Mouse (Mus musculus) heart, adult 18-20 months (tissue): ENCODE data around the gene Gm11563. TPM values are rescaled to one million over a fixed set of nuclear protein-coding genes. Genes with fewer than 3 reads are reported as not detected.
"Not testable (repeated sequence)": the region's sequence is repeated elsewhere in the genome, so short reads cannot be mapped to it uniquely, and the experiment has no call there.

Experiments used
- DNase-seq, 2 experiments: peaks; one replicate each; pipeline ENCODE4 v3.0.0; 2021 to 2022; ENCODE audit warnings: mixed read lengths in 1 of 2
- long read RNA-seq, 2 experiments: library from polyadenylated mRNA; stranded (forward); transcript quantifications; one replicate each; pipeline ENCODE4 v2.0.0; 2021
- total RNA-seq, 2 experiments: library from RNA; stranded (reverse); gene quantifications; 2 replicates each; pipeline ENCODE4 v1.2.3; 2021

Gm11563 gene
- not detected for total RNA-seq
- long read RNA-seq, experiment 1 = 0 reads
- long read RNA-seq, experiment 2 = 0 reads

DNA sequence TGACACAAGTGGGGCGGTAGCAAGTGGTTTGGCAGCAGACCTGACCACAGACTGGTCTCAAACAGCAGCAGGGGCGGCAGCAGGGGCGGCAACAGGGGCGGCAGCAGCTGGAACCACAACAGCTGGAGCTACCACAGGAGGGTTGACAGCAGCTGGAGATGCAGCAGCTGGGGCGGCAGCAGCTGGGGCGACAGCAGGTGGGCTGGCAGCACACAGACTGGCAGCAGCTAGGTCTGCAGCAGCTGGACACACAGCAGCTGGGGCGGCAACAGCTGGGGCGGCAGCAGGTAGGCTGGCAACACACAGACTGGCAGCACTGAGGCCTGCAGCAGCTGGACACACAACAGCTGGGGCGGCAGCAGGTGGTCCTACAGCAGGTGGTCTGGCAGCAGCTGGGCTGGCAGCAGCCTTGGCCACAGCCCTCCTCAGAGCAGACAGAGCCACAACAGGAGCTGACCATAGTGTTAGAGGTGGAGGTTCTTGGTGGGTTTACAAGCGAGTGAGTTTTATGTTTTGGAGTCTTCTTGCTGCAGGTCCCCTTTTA lies at the start of gene Gm11563:
TSS of gene Gm11563 (minus strand) at position 494 of the 544 bp plus-strand sequence.
- not testable (repeated sequence) for DNase-seq

DNA sequence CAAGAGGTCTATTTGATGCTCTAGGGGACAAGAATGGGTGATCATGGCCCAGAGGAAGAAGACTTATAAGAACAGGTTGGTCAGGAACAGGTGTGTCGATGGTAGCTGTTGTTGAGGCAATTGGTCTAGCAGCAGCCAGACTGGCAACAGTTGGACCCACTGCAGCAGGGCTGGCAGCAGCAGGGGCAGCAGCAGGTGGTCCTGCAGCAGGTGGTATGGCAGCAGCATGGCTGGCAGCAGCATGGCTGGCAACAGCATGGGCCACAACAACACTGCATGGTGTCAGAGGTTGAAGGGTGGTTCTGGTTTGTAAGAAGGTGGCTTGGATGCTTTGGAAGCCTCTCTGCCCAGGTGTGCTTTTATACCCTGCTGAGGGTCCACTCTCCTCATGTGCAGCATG lies 31.7 kb upstream of the Gm11563 start, which contains the start of gene Gm14190:
TSS of gene Gm14190 (minus strand) at position 278 of the 400 bp plus-strand sequence.
- no peak for DNase-seq

DNA sequence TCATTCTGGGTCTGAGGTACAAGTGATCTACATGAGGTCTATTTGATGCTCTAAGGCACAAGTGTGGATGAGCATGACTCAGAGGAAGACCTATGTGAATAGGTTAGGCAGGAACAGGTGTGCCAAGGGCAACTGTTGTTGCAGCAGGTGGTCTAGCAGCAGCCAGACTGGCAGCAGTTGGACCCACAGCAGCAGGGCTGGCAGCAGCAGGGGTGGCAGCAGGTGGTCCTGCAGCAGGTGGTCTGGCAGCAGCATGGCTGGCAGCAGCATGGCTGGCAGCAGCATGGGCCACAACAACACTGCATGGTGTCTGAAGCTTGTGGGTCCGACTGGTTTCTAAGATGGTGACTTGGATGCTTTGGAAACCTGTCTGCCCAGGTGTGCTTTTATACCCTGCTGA lies 26.5 kb upstream of the Gm11563 start:
- not testable (repeated sequence) for DNase-seq

DNA sequence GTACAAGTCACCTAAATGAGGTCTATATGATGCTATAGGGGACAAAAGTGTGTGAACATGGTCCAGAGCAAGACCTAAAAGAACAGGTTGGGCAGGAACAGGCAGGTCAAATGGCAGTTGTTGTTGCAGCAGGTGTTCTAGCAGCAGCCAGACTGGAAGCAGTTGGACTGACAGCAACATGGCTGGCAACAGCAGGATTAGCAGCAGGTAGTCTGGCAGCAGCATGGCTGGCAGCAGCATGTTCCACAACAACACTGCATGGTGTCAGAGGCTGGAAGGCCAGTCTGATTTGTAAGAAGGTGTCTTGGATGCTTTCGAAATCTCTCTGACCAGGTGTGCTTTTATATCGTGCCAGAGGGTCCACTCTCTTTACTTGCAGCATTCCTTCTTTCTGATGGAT lies 24.7 kb upstream of the Gm11563 start:
- DNase-seq = no peak

DNA sequence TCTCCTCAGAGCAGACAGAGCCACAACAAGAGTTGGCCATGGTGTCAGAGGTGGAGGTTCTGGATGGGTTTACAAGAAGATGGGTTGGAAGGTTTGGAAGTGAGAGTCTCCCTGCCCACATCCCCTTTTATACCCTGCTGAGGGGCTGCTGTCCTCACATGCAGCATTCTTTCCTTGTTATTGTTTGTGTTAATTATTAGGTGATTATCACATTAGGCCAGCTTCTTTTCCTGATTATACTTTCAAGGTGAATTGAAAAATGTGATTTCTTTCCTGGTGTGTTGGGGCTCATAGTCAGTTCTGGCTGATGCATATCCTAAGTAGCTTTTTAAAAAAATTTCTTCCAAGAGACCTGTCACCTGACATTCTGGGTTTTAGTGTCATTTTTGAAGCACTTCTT lies 7.1 kb upstream of the Gm11563 start, which contains the start of gene Krtap4-6:
TSS of gene Krtap4-6 (minus strand) at position 101 of the 400 bp plus-strand sequence.
- no peak for DNase-seq

DNA sequence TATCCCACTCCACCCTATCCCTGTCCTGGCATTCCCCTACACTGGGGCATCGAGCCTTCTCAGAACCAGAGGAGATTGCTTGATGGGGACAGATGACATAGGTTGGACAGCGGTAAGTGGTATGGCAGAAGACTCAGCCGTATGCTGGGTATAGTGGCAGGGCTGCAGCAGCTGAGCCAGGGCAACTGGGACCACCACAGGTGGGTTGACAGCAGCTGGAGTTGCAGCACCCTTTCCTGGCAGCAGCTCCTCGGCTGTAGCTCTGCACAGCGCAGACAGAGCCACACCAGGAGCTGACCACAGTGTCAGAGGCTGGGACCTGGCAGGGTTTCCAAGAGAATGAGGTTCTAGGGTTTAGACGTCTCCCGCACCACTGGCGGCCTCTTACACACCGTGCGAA lies 4.0 kb upstream of the Gm11563 start:
- no peak for DNase-seq

DNA sequence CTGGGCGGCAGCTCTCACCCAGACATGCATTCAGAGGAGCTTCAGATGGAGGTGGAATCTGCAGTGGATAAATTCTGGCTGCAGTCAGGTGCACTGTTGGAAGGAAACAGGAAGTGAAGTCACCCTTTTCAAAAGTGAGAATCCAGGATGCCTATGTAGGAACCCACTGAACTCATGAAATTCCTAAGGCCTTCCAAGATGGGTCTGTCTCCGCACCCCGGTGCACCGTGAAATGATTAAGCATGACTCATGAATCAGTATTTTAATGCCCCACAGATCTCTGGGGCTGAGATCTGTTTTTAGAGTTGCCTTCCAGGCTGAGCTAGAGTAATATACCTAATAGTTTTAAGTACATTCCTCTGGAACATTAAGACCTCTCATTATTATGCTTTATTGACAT lies 496 bp upstream of the Gm11563 start:
- DNase-seq = no peak

DNA sequence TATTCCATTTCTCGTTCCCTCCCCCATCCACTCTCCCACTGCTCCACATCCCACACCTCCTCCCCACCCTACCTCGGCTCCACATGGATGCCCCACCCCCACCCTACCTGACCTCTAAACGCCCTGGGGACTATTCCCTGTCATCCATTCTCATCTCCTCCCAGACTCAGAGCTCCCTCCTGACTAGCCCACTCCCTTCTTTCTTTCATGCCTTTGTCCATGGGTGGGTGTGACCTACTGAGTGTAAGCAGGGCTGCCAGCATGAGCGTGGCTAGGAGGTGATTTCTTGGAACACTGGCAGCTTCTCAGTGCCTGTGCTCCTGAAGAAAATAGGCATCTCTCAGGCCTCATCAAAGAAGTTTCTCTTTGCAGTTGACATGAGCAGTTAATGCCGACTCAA lies 1.7 kb downstream of the Gm11563 start:
- DNase-seq = no peak

DNA sequence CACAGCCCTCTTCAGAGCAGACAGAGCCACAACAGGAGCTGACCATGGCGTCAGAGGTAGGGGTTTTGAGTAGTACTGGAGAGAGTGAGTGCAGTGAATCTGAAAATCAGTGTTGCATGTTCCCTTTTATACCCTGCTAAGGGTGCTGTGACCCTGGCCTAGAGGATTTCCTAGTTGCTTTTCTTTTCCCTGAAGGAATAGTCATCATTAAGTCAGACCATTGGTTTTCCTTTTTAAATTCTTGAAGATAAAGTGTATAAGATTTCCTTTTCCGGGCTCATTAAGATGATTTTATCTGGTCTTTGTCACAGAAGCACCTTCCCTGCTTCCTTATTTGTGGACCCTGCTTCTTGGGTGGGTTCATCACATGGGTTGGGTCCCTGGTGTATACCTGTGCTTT lies 8.6 kb downstream of the Gm11563 start, which contains the start of gene Gm11555:
TSS of gene Gm11555 (minus strand) at position 101 of the 400 bp plus-strand sequence.
- no peak for DNase-seq

DNA sequence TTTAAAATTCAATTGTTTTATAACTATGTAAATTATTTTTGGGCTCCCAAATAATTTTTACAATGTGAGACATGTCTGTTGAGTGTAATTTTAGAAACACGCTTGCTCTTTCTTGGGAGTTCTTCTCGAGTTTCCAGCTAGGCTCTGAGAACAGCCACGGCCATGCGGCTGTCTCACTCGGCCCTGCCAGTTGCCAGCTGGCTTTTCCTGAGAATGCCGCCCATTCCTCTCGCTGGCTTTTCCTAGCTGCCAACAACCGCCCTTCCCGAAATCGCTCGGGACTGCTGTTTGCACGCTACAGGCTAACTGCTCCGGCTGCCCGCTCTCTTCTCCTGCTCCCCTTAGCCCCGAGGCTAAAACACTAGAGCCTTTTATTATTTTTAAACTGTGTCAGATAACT lies 12.3 kb downstream of the Gm11563 start:
- DNase-seq = no peak

DNA sequence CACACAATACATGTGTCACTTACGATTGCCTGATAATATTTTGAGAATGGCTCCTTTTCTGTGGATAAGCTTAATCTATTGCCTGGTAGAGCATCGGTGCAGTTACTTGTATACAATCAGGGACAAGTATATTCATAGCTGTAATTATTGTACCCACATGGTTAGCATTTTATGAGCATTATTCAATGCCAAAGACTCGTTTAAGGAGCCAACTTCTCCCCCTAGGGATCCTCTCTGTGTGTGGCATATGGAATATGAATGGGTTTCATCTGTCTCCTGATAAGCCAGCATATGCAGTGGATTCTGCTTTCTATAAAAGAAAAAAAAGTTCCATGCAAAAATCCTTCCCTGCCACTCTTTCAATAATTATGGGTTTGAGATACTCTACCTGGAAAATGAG lies 14.4 kb downstream of the Gm11563 start:
- DNase-seq = no peak

DNA sequence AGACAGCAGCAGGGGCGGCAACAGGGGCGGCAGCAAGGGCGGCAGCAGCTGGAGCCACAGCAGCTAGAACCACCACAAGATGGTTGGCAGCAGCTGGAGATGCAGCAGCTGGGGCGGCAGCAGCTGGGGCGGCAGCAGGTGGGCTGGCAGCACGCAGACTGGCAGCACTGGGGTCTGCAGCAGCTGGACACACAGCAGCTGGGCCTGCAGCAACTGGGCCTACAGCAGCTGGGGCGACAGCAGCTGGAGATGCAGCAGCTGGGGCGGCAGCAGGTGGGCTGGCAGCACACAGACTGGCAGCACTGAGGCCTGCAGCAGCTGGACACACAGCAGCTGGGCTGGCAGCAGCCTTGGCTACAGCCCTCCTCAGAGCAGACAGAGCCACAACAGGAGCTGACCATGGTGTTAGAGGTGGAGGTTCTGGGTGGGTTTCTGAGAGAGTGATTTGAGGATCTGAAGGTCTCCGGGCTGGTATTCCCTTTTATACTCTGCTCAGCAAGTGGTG lies 15.1 kb downstream of the Gm11563 start, which contains the start of gene Krtap4-7:
TSS of gene Krtap4-7 (minus strand) at position 455 of the 505 bp plus-strand sequence.
- not testable (repeated sequence) for DNase-seq

DNA sequence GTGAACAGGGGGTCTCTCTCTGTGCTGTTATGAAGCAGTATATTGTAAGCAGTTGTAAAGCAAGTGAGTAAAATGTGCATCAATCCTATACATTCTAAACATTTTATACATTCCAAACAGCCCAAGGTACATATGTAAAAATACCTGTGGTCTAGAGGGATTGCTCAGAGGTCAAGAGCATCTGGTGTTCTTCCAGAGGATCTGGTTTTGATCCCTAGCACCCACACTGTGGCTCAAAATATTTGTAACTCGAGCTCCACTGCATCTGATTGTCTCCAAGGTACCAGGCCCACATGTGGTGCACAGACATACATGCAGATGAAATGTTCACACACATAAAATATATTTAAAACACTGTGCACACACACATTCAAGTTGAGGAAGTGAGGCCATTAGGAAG lies 17.8 kb downstream of the Gm11563 start:
- no peak for DNase-seq

DNA sequence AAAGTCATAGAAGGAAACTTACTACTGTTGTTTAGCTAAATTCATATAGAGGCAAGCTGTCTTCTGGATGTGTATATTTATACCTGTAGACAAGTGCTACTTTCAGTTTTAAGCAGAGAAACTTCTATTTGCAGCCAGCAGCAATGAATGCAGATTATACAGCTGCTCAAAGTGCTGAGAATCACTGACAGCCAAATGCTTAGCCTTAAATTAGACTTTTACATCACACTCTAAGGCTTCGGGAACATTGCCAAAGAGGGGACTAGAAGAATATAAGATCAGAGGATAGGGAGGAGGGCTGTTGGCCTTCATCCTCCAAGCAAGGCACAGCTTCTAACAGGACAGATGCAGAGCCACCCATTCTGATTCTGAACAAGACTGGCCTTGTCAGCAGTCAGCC lies 21.7 kb downstream of the Gm11563 start:
- no peak for DNase-seq

DNA sequence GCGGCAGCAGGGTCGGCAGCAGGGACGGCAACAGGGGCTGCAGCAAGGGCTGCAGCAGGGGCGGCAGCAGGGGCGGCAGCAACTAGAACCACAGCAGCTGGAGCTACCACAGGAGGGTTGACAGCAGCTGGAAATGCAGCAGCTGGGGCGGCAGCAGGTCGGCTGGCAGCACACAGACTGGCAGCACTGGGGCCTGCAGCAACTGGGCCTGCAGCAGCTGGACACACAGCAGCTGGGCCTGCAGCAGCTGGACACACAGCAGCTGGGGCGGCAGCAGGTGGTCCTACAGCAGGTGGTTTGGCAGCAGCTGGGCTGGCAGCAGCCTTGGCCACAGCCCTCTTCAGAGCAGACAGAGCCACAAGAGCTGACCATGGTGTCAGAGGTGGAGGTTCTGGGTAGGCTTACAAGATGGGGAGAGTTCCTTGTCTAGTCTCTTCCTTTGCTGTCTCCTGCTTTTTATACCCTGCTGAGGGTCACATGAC lies 24.1 kb downstream of the Gm11563 start, which contains the start of gene Krtap4-2:
TSS of gene Krtap4-2 (minus strand) at position 432 of the 482 bp plus-strand sequence.
- no peak for DNase-seq

DNA sequence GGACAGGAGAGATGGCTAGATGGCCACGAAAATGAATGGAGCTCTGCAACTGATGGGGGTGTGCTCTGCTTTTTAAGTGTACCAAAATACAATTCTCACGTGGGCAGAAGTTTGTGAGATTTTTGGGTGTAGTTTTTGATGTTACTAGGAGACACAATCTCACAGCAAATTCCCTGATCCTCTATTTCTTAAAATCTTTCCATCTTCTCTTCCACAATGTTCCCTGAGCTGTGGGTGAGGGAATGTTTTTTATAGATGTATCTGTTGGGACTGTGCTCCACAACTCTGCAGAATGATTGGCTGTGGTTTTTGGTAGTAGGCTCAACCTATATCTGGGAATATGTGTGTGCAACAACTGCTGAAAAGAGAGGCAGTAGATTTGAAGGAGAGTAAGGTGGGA lies 25.5 kb downstream of the Gm11563 start:
- DNase-seq = no peak

DNA sequence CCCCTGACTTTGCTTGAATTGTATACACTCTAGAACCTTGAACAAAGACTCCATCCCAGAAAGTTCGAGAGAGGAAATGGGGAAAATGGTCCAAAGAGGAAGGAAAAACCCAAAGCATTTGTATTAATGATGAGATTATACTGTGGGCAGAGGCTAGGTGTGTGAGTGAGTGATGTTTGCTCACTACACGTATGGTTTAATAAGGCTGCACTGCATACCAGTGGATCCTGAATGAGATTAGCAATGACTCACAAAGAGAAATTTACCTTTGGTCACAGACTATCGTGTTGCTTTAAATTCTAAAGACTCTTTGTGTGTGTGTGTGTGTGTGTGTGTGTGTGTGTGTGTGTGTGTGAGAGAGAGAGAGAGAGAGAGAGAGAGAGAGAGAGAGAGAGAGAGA lies 27.9 kb downstream of the Gm11563 start:
- no peak for DNase-seq

DNA sequence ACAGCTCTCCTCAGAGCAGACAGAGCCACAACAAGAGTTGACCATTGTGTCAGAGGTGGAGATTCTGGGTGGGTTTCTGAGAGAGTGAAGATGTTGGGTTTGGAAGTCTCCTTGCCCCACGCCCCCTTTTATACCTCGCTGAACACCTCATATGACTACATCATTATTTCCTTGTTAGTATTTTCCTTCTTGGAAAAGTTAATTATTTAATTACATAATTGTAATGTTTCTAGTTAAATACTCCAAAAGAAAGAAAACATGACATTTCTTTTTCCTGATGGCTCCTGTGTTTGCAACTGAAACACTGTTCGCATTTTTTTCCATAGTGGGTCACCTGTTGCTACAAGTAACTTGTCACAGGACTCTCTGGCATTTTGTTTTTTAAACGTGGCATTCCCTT lies 30.6 kb downstream of the Gm11563 start, which contains the start of gene Krtap4-1:
TSS of gene Krtap4-1 (minus strand) at position 101 of the 400 bp plus-strand sequence.
- DNase-seq = no peak

DNA sequence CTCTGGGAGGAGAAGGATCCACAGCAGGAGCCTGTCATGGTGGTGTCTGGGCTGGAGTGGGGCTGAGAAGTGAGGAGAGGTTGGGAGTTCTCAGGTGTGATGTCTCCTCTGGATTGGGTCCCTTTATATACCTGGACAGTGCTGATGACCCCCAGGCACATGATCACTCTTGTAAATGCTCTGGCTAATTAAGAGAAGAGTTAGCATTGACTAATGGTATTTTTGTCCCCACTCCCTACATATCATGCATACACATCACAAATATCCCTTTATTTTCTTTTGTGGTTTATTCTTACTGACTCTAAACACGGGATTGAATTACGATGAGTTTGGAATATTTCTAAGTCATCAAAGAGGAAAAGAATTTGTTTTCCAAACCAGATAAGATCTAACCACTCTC lies 38.4 kb downstream of the Gm11563 start, which contains the start of gene Gm11562:
TSS of gene Gm11562 (minus strand) at position 101 of the 400 bp plus-strand sequence.
- DNase-seq = no peak

DNA sequence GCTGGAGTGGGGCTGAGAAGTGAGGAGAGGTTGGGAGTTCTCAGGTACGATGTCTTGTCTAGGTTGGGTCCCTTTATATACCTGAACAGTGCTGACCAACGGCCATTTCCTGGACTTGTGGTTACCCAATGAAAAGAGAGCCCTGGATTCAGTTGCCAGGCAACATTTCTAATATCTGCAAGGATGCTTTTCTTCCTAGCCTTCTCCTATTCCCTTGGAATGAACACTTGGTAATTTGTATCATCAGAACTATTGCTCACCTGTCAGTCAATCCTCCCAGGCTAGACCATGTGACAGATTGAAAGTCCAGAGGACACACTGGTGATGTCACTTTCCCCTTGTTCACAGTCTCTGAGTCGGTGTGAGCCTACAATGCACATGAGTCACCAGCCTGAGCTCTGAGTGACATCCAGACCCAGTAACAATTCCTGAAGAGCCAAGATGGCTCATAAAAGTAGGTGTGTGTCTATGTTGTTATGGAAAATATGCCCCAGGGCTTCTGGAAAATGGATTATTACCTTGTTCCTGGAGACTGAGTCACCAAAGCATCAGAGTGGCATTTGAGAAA lies 43.9 kb downstream of the Gm11563 start, which contains the start of gene Krtap2-4:
TSS of gene Krtap2-4 (minus strand) at position 51 of the 568 bp plus-strand sequence.
- no peak for DNase-seq

DNA sequence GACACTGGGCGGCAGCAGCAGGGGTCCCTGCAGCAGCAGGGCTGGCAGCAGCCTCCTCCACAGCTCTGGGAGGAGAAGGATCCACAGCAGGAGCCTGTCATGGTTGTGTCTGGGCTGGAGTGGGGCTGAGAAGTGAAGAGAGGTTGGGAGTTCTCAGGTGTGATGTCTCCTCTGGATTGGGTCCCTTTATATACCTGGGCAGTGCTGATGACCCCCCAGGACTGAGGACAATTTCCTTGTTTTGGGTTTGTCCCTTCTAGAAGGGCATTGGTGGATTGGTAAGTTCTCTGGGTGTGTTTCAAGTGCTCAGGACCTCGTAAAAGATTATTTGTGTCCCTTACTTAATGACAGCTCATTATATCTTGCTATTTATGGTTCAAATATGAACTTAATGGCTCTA lies 48.7 kb downstream of the Gm11563 start, which contains the start of gene Gm11937:
TSS of gene Gm11937 (minus strand) at position 101 of the 400 bp plus-strand sequence.
- DNase-seq = not testable (repeated sequence)

DNA sequence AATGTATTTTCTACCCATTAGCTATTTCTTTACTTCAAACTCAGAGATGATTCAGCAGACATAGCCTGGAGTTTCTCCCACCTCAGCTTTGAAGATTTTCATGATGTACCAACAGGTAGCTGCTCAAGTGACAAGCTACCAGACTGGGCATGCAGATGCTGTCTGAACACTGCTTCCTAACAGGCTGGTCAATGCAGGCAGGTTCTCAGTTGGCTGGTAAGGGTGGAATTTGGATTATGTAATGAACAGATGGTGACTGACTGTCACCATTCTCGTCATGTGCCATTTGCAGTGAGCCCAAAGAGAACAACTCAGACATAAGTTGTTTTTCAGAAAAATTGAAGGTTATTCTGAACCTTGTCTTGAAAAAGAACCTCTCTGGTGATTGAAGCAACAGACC lies 49.6 kb downstream of the Gm11563 start:
- DNase-seq = no peak
